Mouse (Mus musculus) heart, adult 18-20 months (tissue): ENCODE measurements around the gene Vpreb2. TPM values are rescaled to one million over a fixed set of nuclear protein-coding genes. Genes with fewer than 3 reads are reported as not detected.
"Not testable (repeated sequence)": the region's sequence is repeated elsewhere in the genome, so short reads cannot be mapped to it uniquely, and the experiment has no call there.

Experiments
- DNase-seq, 2 experiments: peaks; one replicate each; pipeline ENCODE4 v3.0.0; 2021 to 2022; ENCODE audit warnings: mixed read lengths in 1 of 2
- long read RNA-seq, 2 experiments: library from polyadenylated mRNA; stranded (forward); transcript quantifications; one replicate each; pipeline ENCODE4 v2.0.0; 2021
- total RNA-seq, 2 experiments: library from RNA; stranded (reverse); gene quantifications; 2 replicates each; pipeline ENCODE4 v1.2.3; 2021

The Vpreb2 gene
- total RNA-seq = not detected
- long read RNA-seq, experiment 1 = 0 reads
- long read RNA-seq, experiment 2 = 0 reads

- DNase-seq = no peak
These were observed at the start of gene Vpreb2 for GRCm38 (mm10) chr16:17980128-17980527. Vpreb2 (plus strand) TSS chr16:17980428.

DNA sequence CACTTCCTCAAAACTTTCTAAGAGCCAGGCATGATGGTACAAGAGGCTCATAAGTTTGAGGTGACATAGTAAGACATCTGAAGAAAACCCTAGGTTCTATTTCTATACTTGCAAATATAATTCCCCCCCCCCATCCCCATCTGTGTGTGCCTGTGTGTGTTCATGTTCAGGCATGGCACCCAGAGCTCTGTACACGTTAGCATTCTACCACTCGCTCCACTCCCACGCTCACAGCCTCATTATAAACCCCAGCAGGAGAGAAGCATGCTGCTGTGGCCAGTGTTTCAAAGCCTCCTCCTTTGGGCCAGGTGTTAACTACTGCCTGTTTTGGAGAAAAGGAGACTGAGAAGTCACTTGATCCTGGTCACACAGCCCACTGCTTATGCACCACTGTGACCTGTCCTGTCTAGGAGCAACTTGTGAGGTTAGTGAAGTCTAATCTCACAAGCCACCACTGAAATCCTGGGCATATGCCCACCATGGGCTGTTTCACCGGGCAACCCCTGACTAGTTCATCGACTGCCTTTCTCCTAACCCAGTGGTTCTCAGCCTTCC is 48.2 kb upstream of the Vpreb2 start:
- no peak for DNase-seq

DNA sequence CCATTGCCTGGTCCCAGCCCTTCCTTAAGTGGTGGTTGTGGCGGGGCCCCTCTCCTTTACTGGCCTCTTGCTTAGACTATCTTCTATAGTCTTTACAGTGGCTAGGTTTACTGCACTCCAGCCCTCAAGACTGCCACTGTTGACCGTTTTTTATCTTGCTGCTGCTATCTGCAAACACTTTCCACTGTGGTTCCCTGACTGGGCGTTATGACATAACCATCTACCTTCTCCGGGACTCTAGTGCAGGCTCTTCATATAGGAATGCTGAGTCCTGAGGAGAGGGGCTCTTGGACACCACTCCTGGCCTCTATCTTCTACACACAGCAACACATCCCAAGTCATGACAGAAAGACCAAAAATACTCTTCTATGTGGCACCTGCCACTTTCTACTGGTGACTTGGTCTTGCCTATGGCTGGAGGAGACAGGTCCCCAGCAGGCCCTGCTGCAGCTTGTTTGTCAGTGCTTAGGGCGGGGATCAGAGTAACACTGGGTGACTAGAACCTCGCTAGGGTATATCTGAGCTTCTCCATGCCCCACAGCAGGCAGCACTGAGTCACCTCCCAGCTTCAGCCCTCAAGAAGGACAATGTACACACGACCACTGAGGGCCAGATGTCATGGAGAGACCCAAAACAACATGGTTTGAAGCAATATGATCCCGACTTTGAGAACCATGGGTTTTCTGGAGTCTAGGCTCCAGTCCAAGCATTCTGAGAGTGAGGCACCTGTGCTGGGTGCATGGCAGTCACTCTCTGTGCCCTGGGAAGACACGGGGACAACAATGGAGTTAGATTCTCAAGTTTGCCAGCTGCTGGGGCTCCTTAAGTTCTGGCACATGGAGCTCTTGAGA is 46.4 kb upstream of the Vpreb2 start:
- DNase-seq = no peak

DNA sequence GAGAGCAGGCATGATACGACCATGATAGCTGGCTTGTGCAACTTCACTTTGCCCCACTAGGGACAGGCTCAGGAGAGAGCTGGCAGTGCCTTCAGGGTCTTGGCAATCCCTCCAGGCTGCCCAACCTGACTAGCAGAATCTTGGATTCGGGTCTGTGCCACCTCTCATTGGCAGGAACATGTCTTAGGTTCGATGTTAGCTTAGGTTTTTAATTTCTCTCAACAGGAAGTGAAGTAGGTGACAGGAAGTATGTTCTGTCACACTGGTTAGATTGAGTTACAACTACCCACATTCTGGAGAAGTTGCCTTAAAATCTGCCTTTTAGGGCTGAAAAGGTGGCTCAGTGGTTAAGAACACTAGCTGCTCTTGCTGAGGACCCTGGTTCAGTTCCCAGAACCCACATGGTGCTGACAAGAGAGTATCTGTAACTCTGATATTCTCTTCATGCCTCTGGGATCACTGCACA is 45.8 kb upstream of the Vpreb2 start:
- no peak for DNase-seq

DNA sequence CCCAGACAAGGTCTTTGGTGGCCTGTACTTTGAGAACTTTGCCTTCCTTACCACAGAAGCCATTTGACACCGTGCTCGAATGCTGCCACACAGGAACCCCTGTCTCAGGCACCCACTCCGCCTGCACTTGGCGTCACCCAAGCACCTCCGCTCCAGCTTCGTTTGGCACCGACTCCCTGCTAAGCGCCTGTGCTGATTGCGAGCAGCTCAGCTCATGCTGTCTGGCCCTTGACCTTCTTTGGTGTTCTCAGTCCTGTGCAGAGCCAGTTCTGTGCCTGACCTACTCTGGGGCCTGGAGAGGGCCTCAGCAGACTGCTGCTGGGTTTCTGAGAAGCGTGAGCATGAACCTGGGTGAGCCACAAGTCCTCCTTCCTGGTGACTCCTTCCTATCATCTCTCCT is 43.5 kb upstream of the Vpreb2 start:
- no peak for DNase-seq

DNA sequence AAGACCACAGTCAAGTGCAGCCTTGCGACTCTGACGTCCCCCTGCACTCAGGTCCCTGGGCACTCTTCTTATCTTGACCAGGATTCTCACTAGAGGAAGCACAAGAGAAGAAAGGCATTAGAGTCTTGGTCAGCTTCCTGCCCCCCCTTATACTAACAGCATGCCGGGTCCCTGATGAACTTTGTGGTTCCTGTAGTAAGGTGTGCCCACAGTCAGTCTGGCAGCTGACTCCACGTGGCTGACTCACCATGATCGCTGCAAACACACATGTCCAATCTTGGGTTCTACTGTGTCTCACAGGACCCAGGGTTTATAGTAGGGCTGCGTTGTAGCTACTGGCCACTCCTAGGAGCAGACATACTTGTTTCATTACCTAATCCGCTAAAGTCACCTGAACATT is 42.0 kb upstream of the Vpreb2 start:
- no peak for DNase-seq

DNA sequence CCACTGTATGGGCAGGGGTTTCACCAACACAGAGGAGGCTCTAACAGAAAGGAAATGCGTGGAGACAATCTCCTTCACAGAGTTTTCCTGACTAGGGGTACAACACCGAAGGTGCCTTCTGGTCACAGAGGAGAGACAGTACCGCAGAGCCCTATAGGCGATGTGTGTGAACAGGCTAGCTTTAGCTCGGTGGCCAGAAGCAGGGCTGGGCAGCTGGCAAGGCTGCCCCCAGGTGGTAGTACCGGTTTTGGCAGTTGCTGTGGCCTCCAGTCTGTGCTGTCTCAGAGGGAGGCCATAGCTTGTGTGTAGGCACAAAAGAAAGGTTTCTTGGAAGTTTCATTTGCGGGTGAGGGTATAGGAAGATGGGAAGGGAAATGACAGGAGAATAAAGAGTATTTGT is 41.4 kb upstream of the Vpreb2 start:
- peak; percentile 40 to 56 for DNase-seq

GRCm38 (mm10) chr16:17939255-17939751 is 40.9 kb upstream of the Vpreb2 start:
- DNase-seq = no peak

DNA sequence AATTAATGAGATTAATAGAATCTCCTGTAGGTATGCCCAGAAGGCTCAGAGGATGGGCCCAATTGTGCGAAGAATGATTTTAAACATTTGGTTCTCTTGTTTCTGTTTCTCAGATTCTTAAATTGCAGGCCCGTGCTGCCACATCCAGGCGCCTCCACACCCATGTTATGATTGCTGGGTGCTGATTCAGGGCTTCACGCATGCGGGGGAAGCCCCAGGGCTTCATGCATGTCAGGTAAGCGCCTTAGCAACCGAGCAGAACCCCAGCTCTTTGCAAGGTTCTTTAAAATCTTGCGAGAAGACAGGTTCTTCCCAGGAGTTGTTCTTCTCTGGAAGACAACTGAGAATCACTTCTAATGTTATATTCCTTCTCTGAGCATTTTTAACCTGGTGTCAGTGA is 36.8 kb upstream of the Vpreb2 start:
- no peak for DNase-seq

GRCm38 (mm10) chr16:17945081-17945831 is 35.0 kb upstream of the Vpreb2 start:
- no peak for DNase-seq

DNA sequence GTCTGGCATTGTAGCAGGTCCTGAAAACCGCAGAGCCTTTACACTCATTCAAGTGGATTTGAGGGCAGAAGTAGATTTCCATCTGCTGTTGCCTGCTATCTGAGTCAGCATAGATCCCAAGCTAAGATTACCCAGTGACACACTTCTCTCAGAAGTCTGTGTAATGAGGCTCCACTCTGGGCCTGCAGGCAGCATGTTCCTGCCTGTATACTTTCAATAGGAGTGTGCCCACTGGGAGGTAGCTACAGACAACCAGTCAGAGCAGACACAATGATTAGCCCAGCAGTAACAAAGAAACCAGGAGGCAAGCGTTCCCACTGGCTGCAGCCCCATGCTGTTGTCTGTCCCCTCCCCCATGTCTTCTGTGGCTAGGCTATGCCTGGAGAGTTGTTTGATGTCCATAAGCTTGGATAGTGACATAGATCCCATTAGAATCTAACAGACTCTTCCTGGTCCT is 30.8 kb upstream of the Vpreb2 start:
- DNase-seq = no peak

- DNase-seq = no peak
These were observed 30.2 kb upstream of the Vpreb2 start for GRCm38 (mm10) chr16:17950068-17950467.

DNA sequence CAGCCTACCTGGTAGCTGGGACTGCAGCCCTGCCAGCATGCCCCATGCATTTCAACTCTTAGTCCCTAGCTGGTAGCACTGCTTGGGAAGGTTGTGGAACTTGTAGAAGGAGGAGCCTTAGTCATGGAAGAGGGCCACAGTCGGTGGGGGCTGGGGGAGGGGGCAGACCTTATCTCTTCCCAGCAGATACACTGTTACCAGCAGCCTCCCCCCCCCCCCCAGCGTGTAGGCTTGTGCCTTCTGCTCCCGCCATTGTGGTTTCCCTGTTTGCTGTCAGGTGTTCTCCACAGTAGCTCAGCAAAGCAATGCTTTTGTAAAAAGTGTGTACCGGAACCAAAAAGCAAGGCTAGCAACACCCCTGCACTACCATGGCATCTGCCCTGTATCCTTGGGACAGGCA is 28.6 kb upstream of the Vpreb2 start:
- DNase-seq = no peak

DNA sequence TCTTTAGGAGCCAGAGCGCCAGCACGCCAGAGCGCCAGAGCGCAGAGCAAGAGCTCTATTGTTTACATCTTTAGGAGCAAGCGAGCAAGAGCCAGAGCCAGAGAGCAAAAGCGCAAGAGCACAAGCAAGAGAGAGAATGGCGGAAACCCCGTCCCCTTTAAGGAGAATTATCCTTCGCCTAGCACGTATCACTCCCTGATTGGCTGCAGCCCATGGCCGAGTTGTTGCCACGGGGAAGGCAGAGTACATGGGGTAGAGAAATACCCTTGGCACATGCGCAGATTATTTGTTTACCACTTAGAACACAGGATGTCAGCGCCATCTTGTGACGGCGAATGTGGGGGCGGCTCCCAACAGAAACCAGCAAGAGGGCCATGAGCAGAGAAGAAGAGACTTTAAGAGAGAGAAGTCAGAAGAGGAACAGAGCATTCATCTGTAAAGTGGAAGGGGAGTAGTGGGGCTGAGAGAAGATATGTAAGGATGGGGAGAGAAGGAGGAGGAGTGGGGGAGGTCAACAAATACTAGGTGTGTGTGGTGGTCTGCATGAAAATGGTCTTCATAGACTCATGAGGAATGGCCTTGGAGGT is 24.1 kb upstream of the Vpreb2 start:
- not testable (repeated sequence) for DNase-seq

DNA sequence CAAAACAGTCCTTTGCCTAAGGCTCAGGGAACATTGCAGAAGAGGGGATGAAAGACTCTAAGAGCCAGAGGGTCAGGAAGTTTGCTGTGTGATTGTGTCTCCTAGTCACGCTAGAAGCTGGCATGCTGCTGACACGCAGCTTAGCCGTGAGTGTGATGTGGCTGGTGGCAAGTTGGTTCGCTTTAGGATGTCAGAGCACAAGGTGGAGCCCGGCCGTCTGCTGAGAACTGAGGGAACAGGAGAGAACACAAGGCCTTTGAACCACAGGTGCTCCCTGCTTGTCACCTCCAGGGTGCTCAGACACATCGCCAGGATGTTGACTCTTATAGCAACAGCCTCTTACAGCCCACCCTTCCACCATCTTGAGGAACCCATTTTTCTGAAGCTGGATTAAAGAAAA is 18.1 kb upstream of the Vpreb2 start:
- DNase-seq = no peak

DNA sequence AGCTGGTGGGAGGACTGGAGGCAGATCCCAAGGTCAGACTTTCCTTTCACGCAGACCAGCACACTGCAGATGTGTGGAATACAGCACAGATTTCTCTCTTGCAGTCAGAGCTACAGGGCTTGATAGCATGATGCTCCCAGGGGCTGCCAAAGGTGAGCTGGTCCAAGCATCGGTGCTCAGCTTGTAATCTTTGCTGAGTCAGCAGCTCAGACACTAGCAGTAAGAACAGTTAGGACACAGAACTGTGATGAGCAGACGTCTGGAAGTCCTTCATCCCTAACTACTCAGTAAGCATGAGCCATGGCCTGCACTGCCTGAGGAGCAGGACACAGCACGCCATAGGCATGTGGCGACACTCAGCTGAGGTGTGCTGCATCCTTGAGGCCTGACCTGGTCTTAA is 8.4 kb upstream of the Vpreb2 start:
- DNase-seq = no peak

GRCm38 (mm10) chr16:17977840-17978239 is 2.4 kb upstream of the Vpreb2 start:
- DNase-seq = not testable (repeated sequence)

DNA sequence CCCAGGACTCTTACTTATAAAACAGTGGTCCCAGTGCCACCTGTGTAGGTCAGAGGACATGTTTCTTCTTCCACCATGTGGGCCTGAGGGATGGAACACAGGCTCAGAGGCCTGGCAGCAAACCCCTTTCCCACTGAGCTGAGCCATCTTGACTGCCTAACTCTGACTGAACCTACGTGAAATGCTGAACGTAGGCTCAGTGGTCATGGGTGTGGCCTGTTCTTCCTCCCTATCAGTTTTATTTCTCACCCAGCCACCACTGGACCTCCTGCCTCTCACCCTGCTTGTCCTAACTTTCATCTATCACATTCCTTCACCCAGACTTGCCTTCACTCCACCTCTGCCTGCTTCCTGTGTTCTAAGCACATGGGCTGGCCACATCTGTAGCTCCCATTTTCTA is 3.0 kb downstream of the Vpreb2 start:
- DNase-seq = no peak

DNA sequence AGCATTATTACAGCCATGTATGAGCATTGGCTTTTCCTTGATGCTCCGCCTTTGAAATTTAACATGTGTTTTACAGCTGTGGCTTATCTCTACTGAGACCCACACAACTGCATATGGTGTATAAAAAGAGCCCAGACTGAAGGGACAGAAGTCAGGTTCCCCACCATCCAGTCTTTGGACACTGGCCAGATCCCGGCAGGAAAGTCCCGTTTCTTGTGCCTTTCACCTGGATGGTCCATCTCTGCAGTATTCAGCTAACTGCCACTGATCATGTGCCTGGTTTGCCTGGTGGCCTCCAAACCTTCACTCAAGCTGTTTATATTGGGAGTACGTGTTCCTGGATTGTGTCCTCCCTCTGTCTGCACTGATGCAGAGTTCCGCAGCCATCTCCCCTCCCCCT is 4.0 kb downstream of the Vpreb2 start:
- no peak for DNase-seq

- no peak for DNase-seq
These were observed 4.8 kb downstream of the Vpreb2 start for GRCm38 (mm10) chr16:17985078-17985477.

GRCm38 (mm10) chr16:17986456-17987132 is 6.4 kb downstream of the Vpreb2 start:
- peak; percentile 61 for DNase-seq

- no peak for DNase-seq
These were observed 7.5 kb downstream of the Vpreb2 start for GRCm38 (mm10) chr16:17987703-17988102.
